In the genomic region with DNA sequence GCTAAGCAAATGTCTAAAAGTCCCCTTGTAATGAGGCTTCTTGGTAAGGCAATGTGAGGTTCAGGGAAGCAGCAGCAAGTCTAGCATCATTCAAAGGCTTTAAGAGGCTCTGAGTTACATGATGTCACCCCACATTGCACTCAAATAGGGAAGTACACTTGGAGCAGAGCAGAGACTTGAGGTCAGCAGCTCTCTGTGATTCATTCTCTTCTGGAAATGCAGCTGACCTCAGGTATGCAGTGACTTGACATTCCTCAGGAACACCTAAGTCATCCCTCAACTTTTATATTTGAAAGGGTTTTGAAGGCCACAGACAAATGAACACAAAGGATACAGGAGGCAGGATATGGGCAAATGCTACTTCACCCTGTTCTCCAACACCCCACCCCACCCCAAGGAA, we compare ENCODE assay signal across 13 mouse cellular contexts.
"Had no signal": no experiment of that assay in that cellular context is flagged by ENCODE, and none has a peak within 500 bp of the region (broad histone marks: within the 10 kb centered on the region; RNA-seq: fewer than 3 reads in every experiment).

No protein-coding gene starts in this region.

- DNase-seq: gastrocnemius, adult 2 months; gastrocnemius, postnatal 10 days; gastrocnemius, postnatal 25 days; heart, adult 2 months; heart, postnatal 14 days; heart, postnatal 4 days; kidney, adult 18-20 months; kidney, adult 8-10 months; kidney, postnatal 10 days; kidney, postnatal 25 days; kidney, postnatal 4 days; liver; liver, embryonic 13.5 days had no signal
